Mouse (Mus musculus): Measurements from ENCODE around the gene Atp6v1g1. TPM values are rescaled to one million over a fixed set of nuclear protein-coding genes. Genes with fewer than 3 reads are reported as not detected.

Gene Atp6v1g1
- 10 to 100 TPM; 83.2 to 83.3 TPM for total RNA-seq (2023)

DNA sequence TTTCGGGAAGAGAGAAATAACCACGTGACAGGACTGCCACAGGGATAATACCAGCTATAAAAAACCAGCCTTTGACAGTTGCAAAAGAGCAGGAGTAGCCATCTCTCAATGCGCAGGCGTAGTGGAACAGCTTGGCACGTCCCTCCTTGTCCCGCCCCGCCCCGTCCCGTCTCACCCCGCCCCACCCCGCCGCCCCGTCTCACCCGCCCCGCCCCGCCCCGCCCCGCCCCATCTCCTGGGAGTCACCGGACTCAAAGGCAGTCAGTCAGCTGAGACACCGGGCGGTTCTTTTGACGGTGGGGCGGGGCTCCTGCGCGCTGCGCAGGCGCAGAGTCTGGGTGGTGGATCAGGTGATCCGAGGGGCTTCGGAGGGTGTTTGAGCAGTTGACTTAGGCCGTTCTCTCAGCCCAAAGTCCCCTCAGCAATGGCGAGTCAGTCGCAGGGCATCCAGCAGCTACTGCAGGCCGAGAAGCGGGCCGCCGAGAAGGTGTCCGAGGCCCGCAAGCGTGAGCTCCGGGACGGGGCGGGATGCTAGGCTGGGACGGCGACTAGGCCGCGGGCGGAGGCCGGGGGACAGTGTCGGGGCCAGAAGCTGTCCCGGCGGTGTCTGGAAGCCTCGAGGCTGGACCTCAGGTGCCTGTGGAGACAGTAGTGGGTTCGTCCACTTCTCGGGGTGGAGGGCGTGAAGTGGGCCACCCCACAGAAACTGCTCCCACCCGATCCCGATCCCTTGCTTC is at the start of gene Atp6v1g1:
TSS of gene Atp6v1g1 (plus strand) at position 279 of the 737 bp plus-strand sequence.

DNA sequence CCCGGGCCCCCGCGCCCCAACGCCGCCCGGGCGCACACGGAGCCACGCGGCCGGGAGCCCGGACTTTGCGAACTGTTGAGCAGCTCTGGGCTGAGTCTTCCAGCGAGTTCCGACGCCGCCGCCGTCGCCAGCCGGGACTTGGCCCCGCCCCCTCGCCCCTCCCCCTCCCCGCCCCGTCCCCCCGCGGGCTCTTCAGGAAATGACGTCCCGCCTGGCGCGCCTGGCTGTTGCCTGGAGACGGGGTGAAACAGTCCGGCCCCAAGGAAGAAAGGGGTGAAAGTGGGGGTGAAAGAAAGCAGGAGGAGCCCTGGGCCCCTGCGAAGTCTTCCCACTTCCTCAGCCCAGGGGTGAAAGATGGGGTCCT is 48.7 kb upstream of the Atp6v1g1 start, which contains the start of gene Whrn:
TSS of gene Whrn (minus strand) at position 77 of the 364 bp plus-strand sequence.

DNA sequence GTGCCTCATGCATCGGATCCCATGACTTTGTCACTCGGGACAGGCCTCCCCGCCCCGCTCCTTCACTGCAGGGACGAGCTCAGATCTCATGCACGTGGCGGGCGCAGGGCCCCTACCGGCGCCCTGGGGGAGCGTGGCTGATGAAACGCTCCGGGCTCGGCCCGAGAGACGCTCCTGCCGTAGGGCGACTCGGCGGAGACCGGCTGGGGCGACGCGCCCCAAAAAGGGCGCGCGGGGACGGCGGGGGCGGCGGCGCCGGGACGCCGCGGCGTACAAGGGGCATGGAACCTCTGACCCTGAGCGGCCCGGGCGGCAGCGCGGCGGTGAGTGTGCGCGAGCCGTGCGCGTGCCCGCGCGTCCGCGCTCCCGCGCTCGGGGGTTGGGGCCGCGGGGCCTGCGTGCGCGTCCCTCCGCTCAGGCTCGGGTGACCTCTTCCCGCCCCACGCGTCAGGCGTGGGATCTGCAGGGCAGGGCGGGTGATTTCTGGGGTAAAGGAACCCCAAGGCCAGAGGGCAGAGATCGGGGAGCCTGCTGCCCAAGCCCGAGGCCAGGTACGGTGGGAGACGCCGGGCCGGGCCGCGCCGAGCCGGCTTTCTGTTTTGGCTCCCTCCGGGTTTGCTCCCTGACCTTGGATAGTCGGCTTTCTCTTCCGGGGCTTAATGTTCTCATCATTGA is 14.0 kb downstream of the Atp6v1g1 start, which contains the start of gene Tmem268:
TSS of gene Tmem268 (plus strand) at position 375 of the 675 bp plus-strand sequence.

Other genes with a start within 250 kb of the Atp6v1g1 start
- not detected for gene Orm1, start 200.2 kb upstream of the Atp6v1g1 start, total RNA-seq (2023)
- gene Orm3, start 188.6 kb upstream of the Atp6v1g1 start, total RNA-seq (2023): not detected
- not detected for gene Orm2, start 182.3 kb upstream of the Atp6v1g1 start, total RNA-seq (2023)
- gene Akna, start 141.4 kb upstream of the Atp6v1g1 start, total RNA-seq (2023): 100 to 1,000 TPM; 272 to 376 TPM
- 10 to 100 TPM; 62.7 to 74.4 TPM for gene Whrn, start 48.8 kb upstream of the Atp6v1g1 start, total RNA-seq (2023)
- 10 to 100 TPM; 16.7 to 19.1 TPM for gene Tmem268, start 14.0 kb downstream of the Atp6v1g1 start, total RNA-seq (2023)
- not detected for gene Gm11213, start 60.5 kb downstream of the Atp6v1g1 start, total RNA-seq (2023)
- not detected for gene Tex48, start 77.7 kb downstream of the Atp6v1g1 start, total RNA-seq (2023)
- gene Gm11214, start 118.6 kb downstream of the Atp6v1g1 start, total RNA-seq (2023): not detected
- not detected for gene Tnfsf15, start 200.3 kb downstream of the Atp6v1g1 start, total RNA-seq (2023)